Mouse (Mus musculus): ENCODE measurements around the gene Mrpl3. TPM values are rescaled to one million over a fixed set of nuclear protein-coding genes. Genes with fewer than 3 reads are reported as not detected.

Gene Mrpl3
- total and polyA plus RNA-seq, 2 experiments from 2014 or later, result 96.7 to 107 TPM

DNA sequence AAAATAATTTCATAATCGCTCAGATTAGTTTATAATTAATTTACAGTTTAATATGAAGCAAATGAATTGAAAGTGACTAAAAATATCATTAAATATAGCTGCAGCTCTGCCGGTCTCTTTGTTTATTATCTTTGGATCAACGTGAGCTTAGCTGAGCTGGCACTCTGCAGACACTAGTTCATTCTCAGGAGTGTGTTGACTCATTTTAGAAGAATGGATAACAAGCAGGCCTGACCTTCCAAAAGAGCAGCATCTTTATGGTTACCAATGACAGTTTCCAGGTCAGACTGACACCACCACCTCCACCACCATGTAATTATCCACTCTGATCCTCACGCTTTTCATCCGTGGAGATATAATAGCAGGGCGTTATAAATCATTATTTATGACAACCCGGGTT lies 7.0 kb upstream of the Mrpl3 start:
- no peak for DNase-seq
- ATAC-seq, result no peak
- H3K27ac ChIP-seq (ENCODE audit: low read depth, low read length), result no peak overlapping the region
- H3K9ac ChIP-seq, result no peak overlapping the region
- no peaks in the 10 kb centered on the region for H3K27me3 ChIP-seq (ENCODE audit: insufficient read depth, low read length)
- no peaks in the 10 kb centered on the region for H3K36me3 ChIP-seq (ENCODE audit: insufficient read depth)
- H3K4me3 ChIP-seq (ENCODE audit: low read depth, low read length), result no peak overlapping the region
- peaks cover 10% of the 10 kb centered on the region; the same call in 1 of the 2 replicates for H3K4me1 ChIP-seq (ENCODE audit: insufficient read depth)
- WGBS, result 72% methylated on average over 7 of the region's 7 CpGs
- TF ChIP-seq CTCF (IDR thresholded peaks at IDR 0.05; ENCODE audit: low read depth), result no peak
- no peak overlapping the region for H3K4me2 ChIP-seq (ENCODE audit: low read depth)
- H3K9me3 ChIP-seq (ENCODE audit: low read length), result no peaks in the 10 kb centered on the region

- peak overlapping the region; percentile 74 for H3K27ac ChIP-seq (ENCODE audit: low read depth, low read length)
- H3K4me1 ChIP-seq (ENCODE audit: insufficient read depth), result peaks cover 10% of the 10 kb centered on the region; the same call in 1 of the 2 replicates
- H3K9me3 ChIP-seq (ENCODE audit: low read length), result no peaks in the 10 kb centered on the region
- H3K4me2 ChIP-seq (ENCODE audit: low read depth), result no peak overlapping the region
- H3K36me3 ChIP-seq (ENCODE audit: insufficient read depth), result no peaks in the 10 kb centered on the region
- WGBS, result 37% methylated on average over 10 of the region's 10 CpGs
- no peaks in the 10 kb centered on the region for H3K27me3 ChIP-seq (ENCODE audit: insufficient read depth, low read length)
- peak; percentile 82 for DNase-seq
- H3K4me3 ChIP-seq (ENCODE audit: low read depth, low read length), result no peak overlapping the region
- no peak overlapping the region for H3K9ac ChIP-seq
- no peak for TF ChIP-seq CTCF (IDR thresholded peaks at IDR 0.05; ENCODE audit: low read depth)
- ATAC-seq, result peak; percentile 77
Measured at GRCm38 (mm10) chr9:105048351-105048750, 4.7 kb upstream of the Mrpl3 start.

DNA sequence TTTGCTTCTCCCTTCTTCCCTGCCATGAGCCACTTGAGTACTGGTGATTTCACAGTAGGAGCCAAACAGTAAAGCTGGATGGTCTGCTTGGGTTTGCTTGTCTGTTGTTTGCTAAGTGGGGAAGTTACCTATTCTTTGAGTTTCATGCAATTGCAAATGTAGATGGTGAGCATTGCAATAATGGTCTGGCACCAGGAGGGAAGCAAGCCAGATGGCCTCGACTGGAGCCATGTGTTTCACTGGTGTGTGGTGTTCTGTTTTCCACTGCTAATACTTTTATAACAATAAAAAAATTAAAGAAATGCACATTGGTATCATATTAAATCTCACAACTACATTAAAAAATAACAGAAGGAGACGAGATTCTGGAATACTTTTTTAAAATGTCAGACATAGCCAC lies 3.4 kb upstream of the Mrpl3 start:
- DNase-seq, result no peak
- Histone ChIP-seq H3K4me2 (ENCODE audit: low read depth) (no peak overlapping the region), H3K9me3 (ENCODE audit: low read length) (no peaks in the 10 kb centered on the region), H3K27ac (ENCODE audit: low read depth, low read length) (no peak overlapping the region), H3K4me3 (ENCODE audit: low read depth, low read length) (no peak overlapping the region), H3K4me1 (ENCODE audit: insufficient read depth) (peaks cover 18% of the 10 kb centered on the region), H3K36me3 (ENCODE audit: insufficient read depth) (peaks cover 1% of the 10 kb centered on the region; the same call in 1 of the 2 replicates), H3K9ac (no peak overlapping the region), H3K27me3 (ENCODE audit: insufficient read depth, low read length) (no peaks in the 10 kb centered on the region)
- no peak for TF ChIP-seq CTCF (IDR thresholded peaks at IDR 0.05; ENCODE audit: low read depth)
- WGBS, result 42% methylated on average over 2 of the region's 2 CpGs
- ATAC-seq, result no peak

GRCm38 (mm10) chr9:105050257-105050656 lies 2.8 kb upstream of the Mrpl3 start:
- TF ChIP-seq CTCF (IDR thresholded peaks at IDR 0.05; ENCODE audit: low read depth), result 0 out of 2 replicates have a peak, but pooled peaks have one; percentile 19
- WGBS, result 60% methylated on average over 2 of the region's 2 CpGs
- no peaks in the 10 kb centered on the region for H3K27me3 ChIP-seq (ENCODE audit: insufficient read depth, low read length)
- H3K36me3 ChIP-seq (ENCODE audit: insufficient read depth), result peaks cover 6% of the 10 kb centered on the region; the same call in 1 of the 2 replicates
- H3K9ac ChIP-seq, result no peak overlapping the region
- H3K4me3 ChIP-seq (ENCODE audit: low read depth, low read length), result no peak overlapping the region
- no peak overlapping the region for H3K27ac ChIP-seq (ENCODE audit: low read depth, low read length)
- H3K4me2 ChIP-seq (ENCODE audit: low read depth), result no peak overlapping the region
- no peaks in the 10 kb centered on the region for H3K9me3 ChIP-seq (ENCODE audit: low read length)
- ATAC-seq, result no peak
- peaks cover 18% of the 10 kb centered on the region for H3K4me1 ChIP-seq (ENCODE audit: insufficient read depth)
- DNase-seq, result no peak

GRCm38 (mm10) chr9:105053812-105054211 lies 773 bp downstream of the Mrpl3 start:
- Histone ChIP-seq H3K9me3 (ENCODE audit: low read length) (no peaks in the 10 kb centered on the region), H3K36me3 (ENCODE audit: insufficient read depth) (peaks cover 40% of the 10 kb centered on the region), H3K27ac (ENCODE audit: low read depth, low read length) (no peak overlapping the region), H3K4me2 (ENCODE audit: low read depth) (peak overlapping the region; percentile 78), H3K4me1 (ENCODE audit: insufficient read depth) (peaks cover 7% of the 10 kb centered on the region; the same call in 1 of the 2 replicates), H3K4me3 (ENCODE audit: low read depth, low read length) (peak overlapping the region; percentile 100), H3K27me3 (ENCODE audit: insufficient read depth, low read length) (no peaks in the 10 kb centered on the region), H3K9ac (peak overlapping the region; percentile 93)
- DNase-seq (no peak), ATAC-seq (no peak)
- TF ChIP-seq CTCF (IDR thresholded peaks at IDR 0.05; ENCODE audit: low read depth), result no peak
- 58% methylated on average over 4 of the region's 4 CpGs for WGBS

- 59% methylated on average over 10 of the region's 10 CpGs for WGBS
- TF ChIP-seq CTCF (IDR thresholded peaks at IDR 0.05; ENCODE audit: low read depth), result no peak
- ATAC-seq (no peak), DNase-seq (no peak)
- Histone ChIP-seq H3K4me2 (ENCODE audit: low read depth) (no peak overlapping the region), H3K36me3 (ENCODE audit: insufficient read depth) (peaks cover 51% of the 10 kb centered on the region), H3K27me3 (ENCODE audit: insufficient read depth, low read length) (no peaks in the 10 kb centered on the region), H3K27ac (ENCODE audit: low read depth, low read length) (no peak overlapping the region), H3K4me3 (ENCODE audit: low read depth, low read length) (no peak overlapping the region), H3K9me3 (ENCODE audit: low read length) (no peaks in the 10 kb centered on the region), H3K4me1 (ENCODE audit: insufficient read depth) (no peaks in the 10 kb centered on the region), H3K9ac (no peak overlapping the region)
Measured at GRCm38 (mm10) chr9:105069106-105069505, 16.1 kb downstream of the Mrpl3 start.

DNA sequence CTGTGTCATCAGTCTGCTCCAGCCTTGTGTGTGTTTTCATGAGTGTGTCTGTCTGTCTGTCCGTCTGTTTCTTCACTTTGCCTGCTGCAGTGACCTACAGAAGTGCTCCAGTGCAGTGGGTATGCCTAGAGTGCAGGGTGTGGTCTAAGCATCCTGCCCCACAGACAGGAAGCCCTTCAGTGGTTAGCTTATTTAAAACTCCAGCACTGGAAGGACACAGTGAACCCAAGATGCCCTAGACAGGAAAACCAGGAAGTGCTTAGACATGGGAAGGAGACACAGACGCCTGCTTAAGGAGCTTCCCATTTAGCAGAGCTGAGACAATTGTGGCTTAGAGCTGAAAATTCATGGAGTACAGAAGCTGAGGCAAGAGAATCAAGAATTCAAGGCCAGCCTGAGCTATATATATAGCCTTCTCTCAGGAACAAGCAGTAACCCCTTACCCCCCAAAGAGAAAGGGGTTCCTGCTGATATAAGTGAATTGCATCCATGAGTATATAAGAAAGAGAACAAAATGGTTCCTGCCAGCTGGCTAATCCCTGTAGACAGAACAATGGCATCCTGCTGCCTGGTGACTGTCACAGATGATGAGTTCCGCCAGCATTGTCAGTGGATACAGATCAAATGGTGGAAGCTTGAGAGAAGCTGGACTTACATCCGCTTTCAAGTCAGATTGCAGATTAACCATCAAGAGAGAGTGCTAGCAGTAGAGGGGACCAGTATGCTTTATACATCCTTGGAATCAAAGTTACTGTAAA lies 20.1 kb downstream of the Mrpl3 start:
- no peak overlapping the region for H3K4me3 ChIP-seq (ENCODE audit: low read depth, low read length)
- H3K27ac ChIP-seq (ENCODE audit: low read depth, low read length), result no peak overlapping the region
- no peak overlapping the region for H3K4me2 ChIP-seq (ENCODE audit: low read depth)
- H3K9me3 ChIP-seq (ENCODE audit: low read length), result no peaks in the 10 kb centered on the region
- H3K27me3 ChIP-seq (ENCODE audit: insufficient read depth, low read length), result no peaks in the 10 kb centered on the region
- DNase-seq (no peak), ATAC-seq (no peak)
- no peak for TF ChIP-seq CTCF (IDR thresholded peaks at IDR 0.05; ENCODE audit: low read depth)
- H3K9ac ChIP-seq, result no peak overlapping the region
- H3K4me1 ChIP-seq (ENCODE audit: insufficient read depth), result no peaks in the 10 kb centered on the region
- WGBS, result 58% methylated on average over 4 of the region's 4 CpGs
- peaks cover 61% of the 10 kb centered on the region for H3K36me3 ChIP-seq (ENCODE audit: insufficient read depth)
